Mouse (Mus musculus): ENCODE results near the gene Naaa. TPM values are rescaled to one million over a fixed set of nuclear protein-coding genes. Genes with fewer than 3 reads are reported as not detected.

Gene Naaa
- total RNA-seq (2021) = 1 to 10 TPM; 6.1 to 7.0 TPM
- long read RNA-seq, experiment 1, partial matches to known transcripts = 0 of 2 reads
- long read RNA-seq, experiment 1, other reads (novel, unspliced or antisense) = 0 of 2 reads
- long read RNA-seq, experiment 2 = 0 reads

DNA sequence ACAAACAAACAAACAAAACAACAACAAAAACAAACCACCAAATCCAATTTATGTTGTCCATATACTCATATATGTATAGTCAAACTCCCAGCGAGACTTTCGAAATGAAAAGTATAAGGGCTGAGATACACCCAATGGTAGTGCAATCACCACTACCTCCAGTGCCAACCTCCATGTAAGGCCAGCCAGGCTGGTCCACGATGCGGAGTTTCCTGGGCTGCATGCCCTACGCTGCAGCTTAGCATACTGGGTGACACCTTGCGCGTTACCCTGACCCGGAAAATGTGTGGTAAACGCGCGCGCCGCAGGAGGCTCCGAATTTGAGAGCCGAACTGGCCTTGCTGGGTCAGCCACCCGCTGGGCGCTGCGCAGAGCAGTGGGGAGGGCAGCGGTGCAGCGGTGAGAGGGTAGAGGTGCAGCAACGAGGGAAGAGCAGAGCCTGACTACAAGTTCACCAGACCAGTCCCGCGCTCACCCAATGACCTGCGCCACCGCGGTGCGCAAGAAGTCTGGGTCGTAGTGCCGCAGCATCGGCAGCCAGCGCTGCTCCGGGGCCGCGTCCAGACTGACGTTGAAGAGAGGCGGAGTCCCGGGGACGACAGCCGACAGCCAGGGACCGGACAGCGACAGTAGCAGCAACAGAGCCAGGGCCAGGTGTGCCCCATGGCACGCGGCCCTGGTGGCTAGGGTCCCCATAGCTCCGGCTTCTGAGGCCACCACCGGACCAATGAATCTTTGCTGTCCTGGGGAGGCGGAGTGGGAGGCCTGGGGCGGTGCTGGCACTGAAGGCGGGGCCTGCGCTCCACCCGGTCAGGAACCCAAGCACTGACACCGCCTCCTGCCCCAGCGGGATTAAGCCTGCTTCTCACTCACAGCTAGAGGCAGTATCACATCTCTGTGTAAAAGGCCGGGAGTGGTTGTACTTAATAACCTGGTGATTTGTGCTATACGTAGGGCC is at the start of gene Naaa:
Naaa (minus strand) TSS at position 734 of the 958 bp plus-strand sequence.
- peak; percentile 91 for DNase-seq (ENCODE audit: low spot score)

DNA sequence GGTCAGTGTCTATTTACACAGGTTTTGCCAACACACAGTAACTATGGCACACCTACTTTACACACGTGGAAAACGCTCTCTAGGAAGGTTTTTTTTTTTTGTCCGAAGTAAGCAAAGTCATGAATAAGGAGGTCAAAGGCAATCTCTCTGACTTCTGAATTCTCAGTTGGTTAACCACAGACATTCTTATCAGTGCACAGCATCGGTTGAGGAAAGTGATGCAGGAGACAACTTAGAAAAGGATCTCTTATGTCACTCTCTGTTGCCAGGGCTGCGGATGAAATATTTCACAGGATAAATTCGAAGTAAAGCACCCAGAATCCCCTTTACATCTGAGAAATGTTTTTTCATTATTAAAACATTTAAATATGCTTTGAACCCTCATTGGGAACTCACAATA is 49.4 kb upstream of the Naaa start:
- DNase-seq (ENCODE audit: low spot score) = no peak

DNA sequence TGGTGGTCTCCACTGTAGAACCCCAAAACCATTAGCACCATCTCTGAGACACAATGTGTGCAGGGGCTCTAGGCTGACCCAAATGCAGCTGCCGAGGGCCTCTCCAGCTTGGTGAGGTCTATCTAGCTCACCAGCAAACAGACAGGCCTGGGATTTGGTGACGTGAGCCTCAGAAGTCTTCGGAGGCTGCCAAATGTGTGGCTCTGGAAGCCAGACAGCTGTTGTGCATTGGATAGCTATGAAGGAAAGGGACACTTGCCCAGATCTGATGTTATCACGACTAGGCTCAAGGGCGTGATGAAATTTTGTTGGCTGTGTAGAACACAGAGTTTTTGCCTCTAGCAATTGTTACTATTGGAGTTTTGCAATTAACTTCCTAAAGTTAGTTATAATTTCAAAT is 45.3 kb upstream of the Naaa start:
- peak; percentile 92 for DNase-seq (ENCODE audit: low spot score)

DNA sequence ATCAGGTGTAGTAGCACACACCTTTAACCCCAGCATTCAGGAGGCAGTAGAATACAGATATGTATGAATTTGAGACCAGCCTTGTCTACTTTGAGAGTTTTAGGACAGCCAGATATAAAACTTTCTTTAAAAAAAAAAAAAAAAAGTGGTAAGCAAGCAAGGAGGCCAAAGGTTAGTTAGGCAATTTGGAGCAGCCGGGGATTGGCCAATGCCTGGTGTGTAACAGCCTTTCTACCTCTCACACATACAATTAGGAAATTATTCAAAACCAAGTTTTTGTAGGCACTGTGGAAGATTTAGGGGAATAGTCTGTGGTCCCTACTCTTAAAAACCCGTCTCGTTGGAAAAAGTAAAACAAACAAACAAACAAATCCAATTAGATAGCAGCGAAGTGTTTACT is 44.6 kb upstream of the Naaa start:
- no peak for DNase-seq (ENCODE audit: low spot score)

DNA sequence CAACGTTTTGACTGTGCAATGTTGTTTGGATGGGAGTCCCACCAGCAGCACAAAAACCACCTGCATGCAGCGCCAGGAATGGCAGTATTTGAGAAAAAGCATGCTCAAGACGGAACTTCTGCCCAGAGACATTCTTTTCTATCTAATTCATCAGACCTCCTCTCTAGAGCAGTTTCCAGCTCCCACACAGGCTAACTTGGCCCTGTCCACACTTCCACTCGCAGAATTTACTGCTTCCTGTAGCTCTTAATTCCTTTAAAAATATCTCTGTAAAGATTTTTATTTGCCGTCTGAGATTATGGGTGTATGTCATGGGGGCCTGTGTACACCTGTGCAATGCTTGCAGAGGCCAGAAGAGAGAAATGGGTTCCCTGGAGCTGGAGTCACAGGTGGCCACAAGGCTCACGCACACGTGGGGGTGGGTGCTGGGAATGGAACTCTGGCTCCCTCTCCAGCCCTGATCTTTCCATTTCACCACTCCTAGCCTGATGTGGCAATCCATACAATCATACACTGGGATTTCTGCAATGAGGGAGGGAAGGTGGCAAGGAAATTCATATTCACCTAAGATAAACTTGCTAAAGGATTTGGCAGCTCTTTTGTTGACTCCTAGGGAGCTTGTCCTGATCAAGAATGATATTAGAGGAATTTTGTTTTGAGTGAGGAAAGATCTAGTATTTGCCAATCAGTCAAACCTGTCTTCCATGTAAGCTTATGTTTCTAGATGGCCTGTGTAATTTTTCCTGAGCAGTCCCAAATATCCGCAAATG is 43.8 kb upstream of the Naaa start:
- no peak for DNase-seq (ENCODE audit: low spot score)

DNA sequence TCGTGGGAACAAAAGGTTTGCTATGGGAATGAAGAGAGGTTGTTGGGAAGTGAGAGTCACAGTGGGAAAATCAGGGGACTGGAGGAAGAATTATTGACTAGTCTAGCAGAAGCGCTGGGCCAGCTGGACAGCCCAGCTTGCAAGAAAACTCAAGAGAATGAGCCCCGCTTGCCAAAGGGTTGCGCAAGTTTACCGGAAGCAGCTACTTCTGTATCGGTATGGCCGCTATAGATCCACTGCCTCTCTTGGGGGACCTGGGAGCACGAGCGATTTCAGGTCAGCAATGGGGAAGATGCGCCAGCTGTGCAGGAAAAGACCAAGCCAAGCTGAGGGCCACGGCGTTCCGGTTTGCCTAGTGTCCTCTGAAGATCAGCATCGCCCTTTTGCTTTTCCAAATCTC is 40.6 kb upstream of the Naaa start:
- peak; percentile 45 for DNase-seq (ENCODE audit: low spot score)

DNA sequence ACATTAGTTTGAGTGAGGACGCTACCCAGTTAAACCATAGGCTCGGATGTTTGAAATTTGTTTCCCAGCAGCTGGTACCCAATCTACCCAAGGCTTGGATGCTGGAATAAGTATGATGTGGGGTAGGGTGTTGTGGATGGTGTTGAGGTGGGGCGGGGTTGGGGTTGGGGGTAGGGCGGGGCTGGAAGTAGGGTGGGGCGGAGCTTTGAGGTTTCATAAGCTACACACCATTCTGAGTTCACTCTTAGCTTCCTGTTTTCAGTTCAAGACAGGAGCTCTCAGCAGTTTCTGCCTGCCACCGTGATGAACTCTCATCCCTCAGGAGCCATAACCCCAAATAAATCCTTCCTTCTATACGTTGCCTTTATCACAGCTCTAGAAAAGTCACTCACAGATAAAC is 40.1 kb upstream of the Naaa start:
- DNase-seq (ENCODE audit: low spot score) = no peak

DNA sequence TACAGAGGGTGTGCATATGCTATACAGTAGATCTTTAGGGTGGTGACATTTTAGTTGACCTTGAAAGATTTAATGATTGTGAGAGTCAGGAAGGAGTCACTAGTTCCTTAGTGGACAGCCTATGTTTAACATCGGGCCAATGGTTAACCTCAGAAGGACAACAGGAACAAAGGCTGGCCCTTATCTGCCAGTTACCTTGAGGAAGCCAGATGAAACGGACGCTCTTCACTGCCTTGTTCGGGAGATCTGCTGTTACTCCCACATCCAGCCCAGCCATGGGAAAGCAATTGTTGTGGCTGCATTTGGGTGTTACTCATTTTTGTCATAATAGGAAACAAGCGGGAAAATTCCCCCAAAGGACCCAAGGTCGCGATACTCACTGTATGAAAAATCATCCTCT is 35.8 kb upstream of the Naaa start:
- DNase-seq (ENCODE audit: low spot score) = no peak

DNA sequence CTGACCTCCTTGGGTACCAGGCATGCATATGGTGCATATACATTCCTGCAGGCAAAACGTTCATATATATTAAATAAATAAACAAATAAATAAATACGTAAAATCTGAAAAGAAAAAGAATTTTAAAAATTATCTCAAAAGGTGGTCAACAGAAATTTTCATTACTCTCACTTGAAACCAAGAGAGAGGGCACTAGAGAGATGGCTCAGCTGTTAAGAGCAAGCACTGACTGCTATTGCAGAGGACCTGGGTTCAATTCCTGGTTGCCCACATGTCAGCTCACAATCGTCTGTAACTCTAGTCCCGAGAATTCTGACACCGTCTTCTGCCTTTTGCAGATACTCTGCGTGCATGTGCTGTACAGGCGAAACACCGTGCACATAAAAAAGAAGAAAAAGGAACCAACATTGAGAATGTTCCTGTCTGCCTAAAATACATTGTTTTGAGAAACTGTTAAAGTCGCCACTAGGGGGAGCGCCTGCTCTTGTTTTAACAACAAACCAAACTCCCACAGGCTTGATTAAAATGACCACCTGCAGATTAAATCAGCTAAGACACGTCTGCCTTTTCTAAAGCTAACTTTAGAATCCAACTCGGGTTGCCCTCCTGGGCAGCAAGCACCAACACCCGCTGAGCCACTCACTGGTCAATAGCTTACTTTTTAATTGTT is 34.2 kb upstream of the Naaa start:
- DNase-seq (ENCODE audit: low spot score) = peak; percentile 91

DNA sequence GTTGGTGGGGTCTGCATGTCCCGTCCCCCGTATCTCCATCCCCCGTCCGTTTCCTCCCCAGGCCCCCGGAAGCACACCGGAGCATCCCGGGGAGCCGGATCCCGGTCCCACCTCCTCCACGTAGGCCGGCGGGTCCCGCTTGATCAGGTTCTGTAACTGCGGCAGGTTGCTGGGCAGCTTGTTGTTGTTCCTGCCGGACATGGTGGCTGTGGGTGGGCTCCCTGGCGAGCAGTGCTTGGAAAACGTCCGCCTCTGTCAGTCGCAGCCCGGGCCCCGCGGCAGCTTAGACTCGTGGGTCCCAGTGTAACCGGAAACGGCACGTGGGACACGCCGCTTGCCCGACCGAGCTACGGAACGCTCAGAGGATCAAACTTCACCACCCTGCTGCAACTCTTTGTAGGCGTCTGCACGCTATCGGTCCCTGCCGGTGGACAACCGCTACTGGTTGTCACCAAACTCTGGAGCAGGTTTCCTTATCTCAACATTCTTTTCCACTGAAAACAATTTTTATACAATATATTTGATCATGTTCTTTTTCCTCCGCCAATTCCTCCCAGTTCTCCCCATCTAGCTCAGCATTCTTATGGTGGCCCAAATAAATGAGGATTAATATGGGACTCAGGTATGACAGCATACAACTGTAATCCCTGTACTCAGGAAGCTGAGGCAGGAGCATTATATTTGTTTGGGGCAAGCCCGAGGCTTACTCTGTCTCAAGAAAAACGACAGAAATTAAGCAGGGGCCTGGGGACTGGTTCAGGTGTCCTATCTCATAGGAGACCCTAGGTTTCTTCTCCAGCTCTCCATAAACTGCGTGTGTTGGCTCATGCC is 31.9 kb upstream of the Naaa start, which contains the start of gene Sdad1:
Sdad1 (minus strand) TSS at position 799 of the 831 bp plus-strand sequence.
- DNase-seq (ENCODE audit: low spot score) = peak; percentile 95

DNA sequence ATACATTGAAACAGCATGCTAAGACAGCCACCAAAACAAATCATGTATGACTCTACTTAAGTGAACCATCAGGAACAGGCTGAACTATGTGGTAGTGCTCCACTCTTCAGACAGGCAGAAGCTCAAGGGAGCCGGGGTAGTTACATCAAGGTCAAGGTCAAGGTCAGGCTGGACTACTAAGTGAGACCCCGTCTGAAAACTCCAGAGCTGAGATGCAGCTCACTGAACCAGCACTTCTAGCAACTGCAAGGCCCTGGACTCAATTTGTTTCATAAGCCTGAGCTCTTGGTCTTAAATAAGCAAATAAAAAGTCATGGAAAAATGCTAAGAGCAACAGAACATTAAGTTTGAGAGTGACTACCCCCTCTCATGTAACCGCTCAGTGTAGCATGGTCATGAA is 26.3 kb upstream of the Naaa start:
- no peak for DNase-seq (ENCODE audit: low spot score)

DNA sequence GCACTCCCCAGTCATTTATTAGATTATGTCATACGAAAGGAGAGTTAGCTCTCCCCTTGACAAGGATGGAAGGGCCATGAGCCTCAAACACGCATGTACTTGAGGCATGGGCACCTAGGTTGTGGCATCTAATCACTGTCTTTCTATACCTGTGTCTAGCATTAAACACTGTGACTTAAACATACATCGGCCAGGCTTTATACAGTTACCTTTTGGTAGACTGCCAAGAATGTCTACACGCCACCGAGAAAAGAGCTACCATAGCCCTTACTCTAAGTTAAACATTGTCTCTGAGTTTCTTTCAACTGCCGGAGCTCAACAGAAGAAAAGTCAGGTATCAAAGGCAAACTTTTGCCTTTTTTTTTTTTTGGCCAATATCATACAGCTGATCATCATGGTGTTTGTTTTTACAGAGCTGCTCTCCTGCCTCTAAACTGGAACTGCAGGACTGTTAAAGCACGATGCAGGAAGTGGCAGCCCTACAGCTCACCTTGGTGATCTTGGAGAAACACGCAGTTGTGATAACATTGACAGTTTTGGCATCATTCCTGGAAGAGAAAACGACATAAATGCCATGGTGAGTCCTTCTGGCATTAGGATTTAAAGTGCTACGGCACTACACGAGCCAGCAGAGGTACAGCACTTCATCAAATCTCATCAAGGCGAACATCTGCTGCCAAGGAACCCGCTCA is 24.3 kb upstream of the Naaa start:
- DNase-seq (ENCODE audit: low spot score) = no peak

DNA sequence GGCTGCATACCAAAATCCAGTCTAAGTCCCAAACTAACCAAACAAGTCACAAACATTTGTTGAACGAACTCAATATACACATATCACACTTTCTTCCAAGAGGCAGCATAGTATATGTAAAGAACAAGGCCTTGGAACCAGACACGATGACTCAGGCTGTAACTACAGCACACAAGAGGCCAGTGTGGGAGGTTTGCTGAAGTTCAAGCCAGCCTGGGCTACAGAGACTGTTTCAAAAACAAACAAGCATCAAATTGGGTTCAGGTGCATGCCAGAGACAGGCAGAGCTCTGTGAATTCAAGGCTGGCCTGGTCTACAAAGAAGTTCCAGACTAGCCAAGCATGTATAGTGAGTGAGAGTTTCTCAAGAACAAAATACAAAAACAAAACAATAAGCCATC is 16.6 kb upstream of the Naaa start:
- DNase-seq (ENCODE audit: low spot score) = no peak

DNA sequence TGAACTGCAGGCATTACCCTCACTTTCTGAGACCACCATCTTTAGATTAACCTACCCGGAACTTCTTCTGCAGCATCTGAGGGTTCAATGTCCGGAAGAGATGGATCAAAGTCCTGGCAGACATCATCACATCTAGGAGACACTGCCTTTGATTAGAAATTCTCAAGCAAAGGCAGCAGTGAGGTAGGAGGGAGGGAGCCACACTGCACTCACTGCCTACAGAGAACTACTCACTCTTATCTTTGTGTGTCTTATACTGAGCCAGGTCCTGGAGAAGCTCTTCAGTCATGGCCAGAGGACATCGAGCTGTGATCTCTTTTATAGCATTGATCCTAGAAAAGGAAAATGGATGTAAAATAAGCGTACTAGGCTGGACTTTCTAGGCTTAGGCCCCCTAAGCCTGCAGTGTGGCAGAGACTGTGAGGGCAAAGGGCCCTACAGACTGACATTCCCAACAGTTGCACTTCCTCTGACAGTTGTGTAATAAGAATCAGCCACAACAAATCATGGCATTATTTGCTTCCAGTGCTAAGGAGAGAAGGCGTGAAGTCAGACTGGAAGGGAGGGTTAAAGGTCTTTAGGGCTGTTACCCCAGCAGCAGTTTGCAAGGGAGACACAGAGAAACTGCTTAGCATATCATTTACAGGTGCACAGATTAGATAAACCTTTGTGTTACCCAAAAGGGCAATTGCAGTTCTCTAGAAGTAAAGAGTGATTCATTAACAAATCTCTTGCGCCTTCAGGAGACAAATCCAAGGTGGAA is 13.9 kb upstream of the Naaa start:
- DNase-seq (ENCODE audit: low spot score) = no peak

DNA sequence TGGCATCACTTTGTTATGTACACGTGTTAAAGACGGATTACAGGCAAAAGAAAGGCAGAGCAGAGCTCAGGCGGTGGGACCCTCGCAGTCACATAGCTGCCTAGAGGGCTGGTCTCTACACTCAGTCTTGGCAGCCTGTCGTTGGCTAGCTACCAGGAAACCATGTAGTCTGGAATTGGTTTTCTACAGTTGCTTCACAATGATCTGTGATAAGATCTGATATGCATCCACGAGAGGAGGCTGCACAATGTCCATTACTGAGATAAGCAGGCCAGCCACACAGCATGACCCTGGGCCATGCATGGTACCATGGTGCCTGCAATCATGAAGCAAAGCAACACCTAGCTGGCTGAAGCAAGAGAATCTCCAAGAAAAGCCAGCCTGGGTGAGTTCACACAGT is 9.9 kb upstream of the Naaa start:
- DNase-seq (ENCODE audit: low spot score) = no peak

DNA sequence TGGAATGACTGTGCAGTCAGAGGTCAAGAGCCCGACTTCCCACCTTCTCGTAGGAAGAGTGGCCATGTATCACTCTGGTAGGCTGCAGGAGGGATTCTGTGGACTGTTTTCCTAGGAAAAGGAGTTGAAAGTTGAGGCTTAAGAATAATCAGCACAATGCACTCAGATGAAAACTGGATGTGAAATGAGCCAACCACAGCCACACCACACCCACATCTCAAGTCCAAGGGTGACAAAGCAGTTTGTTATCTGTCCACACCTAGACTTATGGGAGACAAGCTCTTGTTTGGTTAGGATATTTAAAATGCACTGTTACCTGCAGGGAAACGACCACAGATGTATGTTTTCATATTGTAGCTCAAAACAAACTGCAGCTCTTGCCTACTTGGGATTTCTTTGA is 5.1 kb upstream of the Naaa start:
- DNase-seq (ENCODE audit: low spot score) = peak; percentile 18

DNA sequence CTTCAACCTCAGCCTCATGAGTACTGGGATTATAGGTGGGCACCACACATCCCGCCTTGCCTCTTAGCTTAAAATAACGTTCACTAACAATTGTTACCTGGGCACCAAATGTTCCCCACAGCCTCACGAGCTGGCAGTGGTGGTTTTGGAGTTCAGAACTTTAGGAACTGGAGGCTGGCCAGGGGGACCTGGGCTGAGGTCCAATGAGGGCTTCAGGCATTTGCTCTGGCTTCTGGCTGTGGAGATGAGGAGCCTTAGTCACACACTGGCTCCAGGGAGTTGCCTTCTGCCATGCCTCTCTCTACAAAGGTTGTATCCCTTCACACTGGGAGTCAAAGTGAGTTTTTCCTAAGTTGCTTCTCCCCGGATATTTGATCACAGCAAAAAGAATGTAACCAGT is 4.6 kb upstream of the Naaa start:
- peak; percentile 30 for DNase-seq (ENCODE audit: low spot score)

DNA sequence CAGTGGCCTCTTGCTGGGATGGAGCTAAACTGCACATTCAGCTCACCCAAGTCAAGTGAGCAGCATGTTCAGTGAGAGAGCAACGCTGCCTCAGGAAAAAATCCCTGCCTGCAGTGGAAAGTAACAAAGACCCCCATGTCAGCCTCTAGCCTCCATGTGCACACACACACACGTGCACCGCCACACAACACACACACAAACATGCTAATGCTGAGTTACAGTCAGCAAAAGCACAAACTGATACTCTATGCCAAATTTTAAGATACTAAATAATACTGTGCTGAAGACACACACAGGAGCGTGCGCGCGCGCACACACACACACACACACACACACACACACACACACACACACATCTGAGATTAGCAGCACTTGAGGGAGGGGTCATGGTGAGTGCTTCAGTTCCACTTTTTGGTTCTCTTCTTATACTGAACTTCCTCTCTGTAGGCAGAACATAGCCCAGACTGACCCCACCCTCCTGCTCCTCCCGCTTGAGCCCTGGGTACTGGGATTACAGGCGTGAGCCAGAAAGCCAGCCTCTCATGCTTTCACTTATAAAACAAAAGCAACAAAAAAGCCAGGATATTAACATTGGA is 1.1 kb upstream of the Naaa start:
- DNase-seq (ENCODE audit: low spot score) = peak; percentile 37

DNA sequence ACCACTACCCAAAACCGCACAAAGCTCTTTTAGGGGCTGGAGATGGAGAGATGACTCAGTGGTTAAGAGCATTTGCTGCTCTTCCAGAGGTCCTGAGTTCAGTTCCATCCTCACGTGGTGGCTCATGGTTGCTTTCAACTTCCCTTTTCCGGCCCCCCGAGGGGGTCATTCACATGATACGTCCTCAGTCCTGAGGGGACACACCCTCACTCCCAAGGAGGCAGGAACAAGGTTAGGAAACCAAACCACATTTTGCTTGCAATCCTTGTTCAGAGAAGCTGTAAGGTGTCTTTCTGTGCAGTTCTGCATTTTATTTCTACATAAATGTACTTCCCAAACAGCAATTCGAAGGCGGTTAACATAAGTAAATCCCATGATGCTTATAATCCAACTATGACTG is 7.5 kb downstream of the Naaa start:
- no peak for DNase-seq (ENCODE audit: low spot score)
